Comparison of ENCODE assay signal across 8 mouse cellular contexts in the genomic region with DNA sequence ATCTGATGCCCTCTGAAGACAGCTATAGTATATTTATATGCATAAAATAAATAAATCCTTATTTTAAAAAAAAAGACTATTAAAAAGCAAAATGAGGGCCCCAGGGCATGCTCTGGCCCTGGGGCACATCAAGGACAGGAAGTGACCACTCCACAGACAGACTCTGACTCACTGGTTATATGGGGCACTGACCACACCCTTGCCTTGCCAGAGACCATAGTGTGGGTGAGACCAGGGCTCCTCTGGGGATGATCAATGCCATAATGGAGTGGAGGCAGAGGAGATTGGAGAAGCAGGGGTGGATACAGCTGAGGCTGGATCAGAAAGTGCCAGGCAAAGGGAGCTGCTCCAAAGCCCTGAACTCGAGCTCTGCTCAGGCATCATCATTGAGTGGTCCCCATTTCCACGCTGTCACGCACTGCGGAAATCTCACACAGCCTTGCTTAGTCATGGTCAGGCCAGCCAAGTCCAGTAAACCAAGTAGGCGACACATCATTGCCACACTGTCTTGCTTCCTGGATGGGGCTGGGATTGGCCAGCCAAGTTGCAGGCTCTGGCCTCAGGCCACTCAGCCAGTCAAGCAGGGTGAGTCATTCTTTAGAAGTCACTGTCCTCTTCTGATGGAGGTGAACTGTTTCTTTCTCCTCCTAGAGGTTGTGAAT. TPM values are rescaled to one million over a fixed set of nuclear protein-coding genes. Genes with fewer than 3 reads are reported as not detected.
A peak's percentile ranks its signal among the peaks of the same experiment; 100 is the strongest.
DNase-seq lines count a peak whose midpoint lies in the region; ATAC-seq lines count a peak whose summit lies in the region.
"Had no signal": no experiment of that assay in that cellular context is flagged by ENCODE, and none has a peak within 500 bp of the region (broad histone marks: within the 10 kb centered on the region; RNA-seq: fewer than 3 reads in every experiment).

No protein-coding gene starts in this region.

- H3K4me2 ChIP-seq in lung, embryonic 16.5 days (ENCODE audit: low read depth, low read length), result no peak overlapping the region
- H3K4me2 ChIP-seq in midbrain, embryonic 13.5 days (replicated peaks), result no peak overlapping the region
- H3K4me2 ChIP-seq: lung, embryonic 15.5 days had no signal

- H3K4me3 ChIP-seq in lung, embryonic 16.5 days (ENCODE audit: low read length), result no peak overlapping the region
- no peak overlapping the region for H3K4me3 ChIP-seq in midbrain, embryonic 13.5 days (replicated peaks)
- H3K4me3 ChIP-seq: lung, embryonic 15.5 days had no signal

- H3K9me3 ChIP-seq in lung, embryonic 16.5 days (ENCODE audit: control insufficient read depth, low read length), result no peaks in the 10 kb centered on the region
- H3K9me3 ChIP-seq in midbrain, embryonic 13.5 days, result no peaks in the 10 kb centered on the region
- H3K9me3 ChIP-seq: lung, embryonic 15.5 days had no signal

- peak; percentile 38 for DNase-seq in urinary bladder, postnatal 25 days (ENCODE audit: low spot score)
- no peak for DNase-seq in urinary bladder, postnatal 10 days (ENCODE audit: low spot score)
- peak; percentile 34 for DNase-seq in fat pad, adult 2 months (ENCODE audit: extremely low read depth, low read depth, low spot score)
- DNase-seq in embryo, embryonic 10.5 days (ENCODE audit: low spot score), result no peak

- H3K27ac ChIP-seq in lung, embryonic 16.5 days (ENCODE audit: low read length), result no peak overlapping the region
- no peak overlapping the region for H3K27ac ChIP-seq in midbrain, embryonic 13.5 days
- H3K27ac ChIP-seq: lung, embryonic 15.5 days had no signal

- H3K4me1 ChIP-seq in lung, embryonic 16.5 days (replicated peaks; ENCODE audit: control insufficient read depth, insufficient read depth, low read length), result no peaks in the 10 kb centered on the region
- no peaks in the 10 kb centered on the region for H3K4me1 ChIP-seq in midbrain, embryonic 13.5 days (replicated peaks)
- H3K4me1 ChIP-seq: lung, embryonic 15.5 days had no signal

- no peak overlapping the region for H3K9ac ChIP-seq in lung, embryonic 16.5 days (ENCODE audit: low read length)
- H3K9ac ChIP-seq in midbrain, embryonic 13.5 days (replicated peaks), result no peak overlapping the region
- H3K9ac ChIP-seq: lung, embryonic 15.5 days had no signal

- peak; percentile 65 for ATAC-seq in lung, embryonic 16.5 days (ENCODE audit: low read depth)
- no peak for ATAC-seq in midbrain, embryonic 13.5 days
- no peak for ATAC-seq in CD4-positive, CD25-positive, alpha-beta regulatory T cell, adult 4 months

- H3K36me3 ChIP-seq in lung, embryonic 16.5 days (ENCODE audit: control insufficient read depth, insufficient read depth, low read length), result no peaks in the 10 kb centered on the region
- H3K36me3 ChIP-seq in midbrain, embryonic 13.5 days, result no peaks in the 10 kb centered on the region
- H3K36me3 ChIP-seq: lung, embryonic 15.5 days had no signal

- H3K27me3 ChIP-seq in lung, embryonic 16.5 days (ENCODE audit: control insufficient read depth, insufficient read depth, low read depth, low read length), result no peaks in the 10 kb centered on the region
- H3K27me3 ChIP-seq in midbrain, embryonic 13.5 days, result no peaks in the 10 kb centered on the region
- H3K27me3 ChIP-seq: lung, embryonic 15.5 days had no signal

- WGBS in lung, embryonic 16.5 days, result 72% methylated on average over 5 of the region's 5 CpGs
- WGBS in midbrain, embryonic 13.5 days, result 89% methylated on average over 5 of the region's 5 CpGs

RNA-seq across cellular contexts. Expression of a gene that starts 35.5 kb away (rescaled TPM):
- polyA plus RNA-seq in lung, embryonic 16.5 days (2015; fragmentation: Nextera tagmentation; extraction: Ambion mirVana), result 45.3 and 49.3 TPM in 2 replicates
- polyA plus RNA-seq in midbrain, embryonic 13.5 days (2015; fragmentation: Nextera tagmentation; extraction: Ambion mirVana), result 53.9 TPM in 2 replicates
- polyA plus RNA-seq in CD4-positive, CD25-positive, alpha-beta regulatory T cell, adult 4 months (2017; shearing (Covaris generic)), result 10 to 100 TPM; 30.1 to 39.8 TPM

RNA-seq across cellular contexts. Expression of a gene that starts 41.0 kb away (rescaled TPM):
- polyA plus RNA-seq in lung, embryonic 16.5 days (2015; fragmentation: Nextera tagmentation; extraction: Ambion mirVana), result 239 and 250 TPM in 2 replicates
- polyA plus RNA-seq in midbrain, embryonic 13.5 days (2015; fragmentation: Nextera tagmentation; extraction: Ambion mirVana), result 157 and 166 TPM in 2 replicates
- 100 to 1,000 TPM; 137 to 146 TPM for polyA plus RNA-seq in CD4-positive, CD25-positive, alpha-beta regulatory T cell, adult 4 months (2017; shearing (Covaris generic))

RNA-seq across cellular contexts. Expression of a gene that starts 50.8 kb away (rescaled TPM):
- polyA plus RNA-seq in lung, embryonic 16.5 days (2015; fragmentation: Nextera tagmentation; extraction: Ambion mirVana), result 19.9 and 22.1 TPM in 2 replicates
- 24.4 and 28.4 TPM in 2 replicates for polyA plus RNA-seq in midbrain, embryonic 13.5 days (2015; fragmentation: Nextera tagmentation; extraction: Ambion mirVana)
- polyA plus RNA-seq in CD4-positive, CD25-positive, alpha-beta regulatory T cell, adult 4 months (2017; shearing (Covaris generic)), result 10 to 100 TPM; 19.5 to 25.8 TPM

Comparison
In these comparisons a context has a peak if more than half of its experiments do, and no peak if none do; other contexts are left out.
1. DNase-seq: peak in urinary bladder, postnatal 25 days (single experiment) and fat pad, adult 2 months (single experiment); none in urinary bladder, postnatal 10 days (single experiment) and embryo, embryonic 10.5 days (single experiment).